Mouse (Mus musculus) liver, embryonic 12.5 days (tissue): ENCODE data around the gene Vps26c. TPM values are rescaled to one million over a fixed set of nuclear protein-coding genes. Genes with fewer than 3 reads are reported as not detected.
A peak's percentile ranks its signal among the peaks of the same experiment; 100 is the strongest.

Experiments
- ATAC-seq: fragments of 200-750 bp; cut with Nextera tagmentation; 2 replicates; pipeline ENCODE4 v1.8.0; 2017; ENCODE audit warnings: moderate number of reproducible peaks, mild to moderate bottlenecking, moderate library complexity
- H3K27ac ChIP-seq: fragments of 300-500 bp; sonication (generic); 2 replicates; pipeline ENCODE4 v1.5.1; 2016; ENCODE audit warnings: mild to moderate bottlenecking
- H3K27me3 ChIP-seq: fragments of 300-500 bp; sonication (generic); replicated peaks from 2 replicates; pipeline ENCODE4 v1.6.1; 2016; ENCODE audit warnings: mild to moderate bottlenecking, moderate library complexity
- H3K36me3 ChIP-seq: fragments of 300-500 bp; sonication (generic); 2 replicates; pipeline ENCODE4 v1.6.1; 2016; ENCODE audit warnings: mild to moderate bottlenecking, moderate library complexity
- H3K4me1 ChIP-seq: fragments of 300-500 bp; sonication (generic); 2 replicates; pipeline ENCODE4 v1.6.1; 2016
- H3K4me2 ChIP-seq: fragments of 300-500 bp; sonication (generic); 2 replicates; pipeline ENCODE4 v1.6.1; 2016; ENCODE audit warnings: mild to moderate bottlenecking, moderate library complexity
- H3K4me3 ChIP-seq: fragments of 300-500 bp; sonication (generic); 2 replicates; pipeline ENCODE4 v1.5.1; 2016; ENCODE audit warnings: mild to moderate bottlenecking, moderate library complexity
- H3K9ac ChIP-seq: fragments of 300-500 bp; sonication (generic); 2 replicates; pipeline ENCODE4 v1.6.1; 2016; ENCODE audit warnings: mild to moderate bottlenecking, moderate library complexity
- H3K9me3 ChIP-seq: fragments of 300-500 bp; sonication (generic); replicated peaks from 2 replicates; pipeline ENCODE4 v1.6.1; 2016; ENCODE audit warnings: mild to moderate bottlenecking, moderate library complexity
- WGBS: fragments of 180-500 bp; shearing (Covaris S2); methylation state at CpG from one replicate; pipeline ENCODE4 v1.1.7; 2016; ENCODE audit not compliant: insufficient replicate concordance; 5-methylcytosine and 5-hydroxymethylcytosine counted together
- polyA plus RNA-seq: library from polyadenylated mRNA; unstranded; fragments of >200 nt; fragmentation: Nextera tagmentation; extraction: Ambion mirVana; gene quantifications from 2 replicates; pipeline ENCODE4 v1.2.1, GENCODE M21; 2016

The Vps26c gene
- 25.8 and 27.7 TPM in 2 replicates for polyA plus RNA-seq

DNA sequence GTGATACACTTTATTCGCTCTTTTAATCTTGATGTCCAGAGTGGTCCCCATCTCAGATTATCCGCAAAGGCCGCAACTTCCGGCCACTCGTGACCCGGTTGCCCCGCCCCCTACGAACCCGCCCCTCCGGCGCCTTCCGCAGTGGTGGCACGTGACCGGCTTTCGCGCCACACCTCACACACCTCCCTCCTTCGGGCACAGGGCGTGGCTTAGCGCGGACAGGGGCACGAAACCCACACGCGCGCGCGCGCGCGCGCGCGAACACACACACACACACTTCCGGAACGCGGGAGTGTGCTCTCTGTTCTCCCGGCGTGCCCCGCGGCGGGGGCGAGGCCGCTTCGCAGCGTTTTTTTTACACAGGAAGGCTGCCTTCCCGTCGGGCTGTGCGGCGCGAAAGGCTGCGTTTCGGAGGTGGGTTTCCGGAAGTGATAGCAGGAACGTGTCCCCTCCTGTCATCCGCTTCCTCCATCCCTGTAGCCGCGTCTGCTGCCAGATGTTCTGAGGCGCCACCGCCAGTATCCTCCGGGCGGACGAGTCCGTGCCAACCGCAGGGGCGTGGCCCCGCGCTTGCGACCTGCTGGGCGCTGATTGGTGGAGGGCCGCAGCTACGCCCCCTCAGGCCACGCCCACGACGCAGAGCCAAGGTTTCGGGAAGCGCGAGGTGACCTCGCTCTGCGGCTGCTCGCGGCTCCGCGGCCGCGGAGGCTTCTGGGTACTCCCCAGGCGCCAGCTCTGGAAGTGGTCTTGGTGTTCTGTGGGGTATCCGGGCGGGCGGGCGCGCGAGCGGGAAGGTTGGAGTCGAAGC lies at the start of gene Vps26c:
Vps26c (minus strand) TSS at position 487 of the 808 bp plus-strand sequence.
- Histone ChIP-seq H3K36me3 (no peaks in the 10 kb centered on the region), H3K4me1 (peaks cover 42% of the 10 kb centered on the region), H3K9ac (peak within 1 kb of the TSS; percentile 84), H3K9me3 (no peaks in the 10 kb centered on the region), H3K4me2 (peak within 1 kb of the TSS; percentile 84), H3K27ac (peak within 1 kb of the TSS; percentile 95), H3K4me3 (peak within 1 kb of the TSS; percentile 89), H3K27me3 (no peaks in the 10 kb centered on the region)
- peak; percentile 90 for ATAC-seq
- WGBS: under 1% methylated on average over 93 of the region's 93 CpGs

DNA sequence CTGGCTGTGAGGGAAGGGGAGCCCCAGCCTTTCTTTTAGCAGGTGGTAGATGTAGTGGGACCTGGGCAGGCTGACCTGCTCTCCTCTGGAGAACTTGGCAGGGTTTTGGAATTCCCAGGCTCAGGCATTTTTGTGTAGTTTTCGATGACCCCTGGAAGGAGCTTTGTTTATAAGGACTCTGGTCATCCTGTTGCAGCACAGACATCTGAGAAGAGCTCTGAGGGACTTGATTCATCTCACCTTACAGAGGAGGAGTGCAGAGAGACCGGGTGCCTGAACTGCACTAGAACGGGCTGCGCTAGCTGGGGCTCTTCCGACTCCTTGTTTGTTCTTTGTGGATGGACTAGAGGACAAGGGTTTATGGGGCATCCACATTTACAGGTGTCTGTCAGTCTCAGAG lies 49.1 kb upstream of the Vps26c start:
- peaks cover 86% of the 10 kb centered on the region for H3K4me1 ChIP-seq
- ATAC-seq: no peak
- H3K9me3 ChIP-seq: no peaks in the 10 kb centered on the region
- H3K4me3 ChIP-seq: no peak overlapping the region
- peaks cover 5% of the 10 kb centered on the region; the same call in 1 of the 2 replicates for H3K36me3 ChIP-seq
- no peak overlapping the region for H3K9ac ChIP-seq
- no peak overlapping the region for H3K27ac ChIP-seq
- 0 out of 2 replicates have a peak overlapping the region, but pooled peaks have one; percentile 10 for H3K4me2 ChIP-seq
- WGBS: 82% methylated on average over 5 of the region's 5 CpGs
- H3K27me3 ChIP-seq: no peaks in the 10 kb centered on the region

DNA sequence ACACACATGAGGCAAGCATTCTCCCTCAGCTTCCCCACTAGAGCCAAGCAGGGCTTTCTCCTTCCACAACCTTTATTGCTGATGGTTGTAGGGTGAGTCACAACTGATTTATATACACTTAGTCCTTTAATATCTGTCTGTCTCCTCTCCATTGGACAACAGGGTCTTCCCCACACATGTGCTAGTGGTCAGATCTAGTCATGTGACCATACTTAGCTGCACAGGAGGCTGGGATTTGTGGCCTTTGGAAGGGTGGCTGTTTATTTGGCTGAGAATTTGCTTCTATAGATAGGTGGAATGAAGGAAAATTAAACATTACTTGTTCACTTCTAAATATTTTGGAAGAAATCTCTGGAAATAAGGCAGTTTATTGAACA lies 48.1 kb upstream of the Vps26c start:
- Histone ChIP-seq H3K27me3 (no peaks in the 10 kb centered on the region), H3K4me2 (peak overlapping the region; percentile 14; the same call in 1 of the 2 replicates), H3K9me3 (no peaks in the 10 kb centered on the region), H3K4me1 (peaks cover 78% of the 10 kb centered on the region), H3K4me3 (no peak overlapping the region), H3K36me3 (peaks cover 5% of the 10 kb centered on the region; the same call in 1 of the 2 replicates), H3K9ac (no peak overlapping the region), H3K27ac (no peak overlapping the region)
- ATAC-seq: no peak

DNA sequence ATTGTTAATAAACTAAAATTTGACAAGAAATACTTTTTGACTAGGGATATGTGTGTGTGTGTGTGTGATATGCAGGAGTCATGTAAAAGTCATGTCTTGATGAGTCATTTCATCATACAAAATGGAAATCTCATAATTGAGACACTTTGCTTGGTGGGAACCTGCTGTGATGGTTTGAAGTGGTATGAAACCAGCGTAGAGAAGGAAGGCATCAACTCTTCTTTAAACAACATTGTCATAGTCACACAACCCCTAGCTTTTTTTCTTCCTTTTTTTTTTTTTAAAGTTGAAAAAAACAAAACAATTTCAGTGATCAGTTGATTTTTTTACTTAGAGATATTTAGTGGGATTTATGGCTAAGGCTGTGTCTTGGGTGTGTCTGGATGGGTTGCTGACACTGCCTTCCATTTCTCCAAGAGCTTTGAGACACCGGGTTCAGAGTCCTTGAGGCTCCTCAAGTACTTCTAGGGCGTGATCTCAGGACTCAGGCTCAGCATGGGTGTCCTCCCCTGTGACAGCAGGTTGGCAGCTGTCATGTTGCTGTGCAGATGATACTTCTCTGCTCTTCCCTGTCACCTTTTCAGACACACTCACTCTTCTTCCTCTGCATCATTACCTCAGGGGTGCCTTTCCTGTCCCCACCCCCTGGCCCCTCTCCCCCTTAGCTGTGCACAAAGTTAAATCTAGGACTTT lies 47.5 kb upstream of the Vps26c start:
- H3K36me3 ChIP-seq: peaks cover 5% of the 10 kb centered on the region; the same call in 1 of the 2 replicates
- no peak overlapping the region for H3K4me3 ChIP-seq
- no peak for ATAC-seq
- peak overlapping the region; percentile 14; the same call in 1 of the 2 replicates for H3K4me2 ChIP-seq
- H3K4me1 ChIP-seq: peaks cover 73% of the 10 kb centered on the region
- no peaks in the 10 kb centered on the region for H3K27me3 ChIP-seq
- H3K9me3 ChIP-seq: no peaks in the 10 kb centered on the region
- H3K9ac ChIP-seq: no peak overlapping the region
- H3K27ac ChIP-seq: no peak overlapping the region
- WGBS: 78% methylated on average over 3 of the region's 3 CpGs

DNA sequence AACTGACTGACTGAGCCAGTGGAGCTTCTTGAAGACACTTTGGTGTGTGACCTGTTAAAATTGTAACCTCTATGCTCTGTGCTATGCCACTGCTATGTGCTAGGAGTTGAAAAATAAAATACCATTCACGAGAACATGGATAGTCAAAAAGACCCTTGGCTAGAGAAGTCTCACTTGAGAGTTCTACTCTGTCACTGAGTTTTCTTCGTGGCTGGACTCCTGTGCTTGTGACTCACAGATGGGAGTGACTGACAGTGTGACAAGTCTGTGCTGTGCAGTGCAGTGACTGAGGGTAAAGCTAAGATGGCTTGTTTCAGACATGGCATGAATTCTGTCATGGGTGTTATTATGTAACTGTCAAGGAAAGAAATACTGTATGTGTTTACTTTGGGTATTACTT lies 45.8 kb upstream of the Vps26c start:
- H3K36me3 ChIP-seq: peaks cover 5% of the 10 kb centered on the region; the same call in 1 of the 2 replicates
- peaks cover 66% of the 10 kb centered on the region for H3K4me1 ChIP-seq
- peak overlapping the region; percentile 34; the same call in 1 of the 2 replicates for H3K4me3 ChIP-seq
- H3K4me2 ChIP-seq: peak overlapping the region; percentile 80
- 0 out of 2 replicates have a peak overlapping the region, but pooled peaks have one; percentile 49 for H3K27ac ChIP-seq
- H3K9me3 ChIP-seq: no peaks in the 10 kb centered on the region
- 26% methylated on average over 2 of the region's 2 CpGs for WGBS
- H3K27me3 ChIP-seq: no peaks in the 10 kb centered on the region
- ATAC-seq: no peak
- peak overlapping the region; percentile 22 for H3K9ac ChIP-seq

DNA sequence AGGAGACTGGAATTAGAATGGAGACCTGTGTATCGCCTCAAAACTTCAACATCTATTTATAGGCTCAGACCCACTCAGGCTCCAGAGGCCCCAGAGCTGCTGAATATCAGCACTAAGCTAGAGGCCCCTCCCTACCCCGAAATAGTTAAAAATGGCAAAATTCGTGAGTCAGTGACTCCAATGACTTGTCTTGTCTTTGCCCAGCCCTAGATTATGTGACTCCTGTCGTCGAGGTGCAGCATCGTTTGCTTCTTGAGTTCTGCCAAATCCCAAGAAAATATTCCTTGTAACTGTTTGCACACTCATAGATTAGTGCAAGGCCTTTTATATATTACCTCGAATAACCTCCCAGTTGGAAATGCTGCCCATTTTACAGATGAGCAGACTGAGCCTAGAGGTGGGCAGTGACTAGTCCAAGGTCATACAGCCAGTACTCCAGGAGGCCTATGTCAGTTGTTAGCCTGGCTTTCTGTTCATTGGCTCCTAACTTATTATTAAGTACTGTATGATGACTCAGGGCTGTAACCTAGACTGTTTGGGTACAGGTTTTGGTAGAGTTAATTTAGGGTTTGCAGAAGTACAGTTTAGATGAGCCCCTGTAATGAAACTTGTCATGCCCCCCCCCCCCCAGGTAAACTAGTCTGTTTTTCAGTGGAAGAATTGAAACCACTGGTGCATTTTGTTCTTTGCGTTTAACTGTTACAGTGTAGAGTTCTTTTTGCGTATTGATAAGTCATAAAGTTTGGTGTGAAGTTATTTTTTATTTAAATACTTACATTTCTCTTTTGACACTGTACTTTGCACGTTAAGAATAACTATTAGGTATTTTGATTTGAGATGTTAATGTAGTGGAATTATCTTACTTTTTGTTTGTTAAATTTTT lies 44.7 kb upstream of the Vps26c start:
- H3K4me1 ChIP-seq: peaks cover 57% of the 10 kb centered on the region
- no peaks in the 10 kb centered on the region for H3K9me3 ChIP-seq
- 22% methylated on average over 10 of the region's 10 CpGs for WGBS
- H3K27me3 ChIP-seq: no peaks in the 10 kb centered on the region
- peak; percentile 18 for ATAC-seq
- H3K9ac ChIP-seq: peak overlapping the region; percentile 96
- H3K36me3 ChIP-seq: peaks cover 5% of the 10 kb centered on the region; the same call in 1 of the 2 replicates
- peak overlapping the region; percentile 100 for H3K27ac ChIP-seq
- H3K4me3 ChIP-seq: peak overlapping the region; percentile 96
- peak overlapping the region; percentile 80 for H3K4me2 ChIP-seq

DNA sequence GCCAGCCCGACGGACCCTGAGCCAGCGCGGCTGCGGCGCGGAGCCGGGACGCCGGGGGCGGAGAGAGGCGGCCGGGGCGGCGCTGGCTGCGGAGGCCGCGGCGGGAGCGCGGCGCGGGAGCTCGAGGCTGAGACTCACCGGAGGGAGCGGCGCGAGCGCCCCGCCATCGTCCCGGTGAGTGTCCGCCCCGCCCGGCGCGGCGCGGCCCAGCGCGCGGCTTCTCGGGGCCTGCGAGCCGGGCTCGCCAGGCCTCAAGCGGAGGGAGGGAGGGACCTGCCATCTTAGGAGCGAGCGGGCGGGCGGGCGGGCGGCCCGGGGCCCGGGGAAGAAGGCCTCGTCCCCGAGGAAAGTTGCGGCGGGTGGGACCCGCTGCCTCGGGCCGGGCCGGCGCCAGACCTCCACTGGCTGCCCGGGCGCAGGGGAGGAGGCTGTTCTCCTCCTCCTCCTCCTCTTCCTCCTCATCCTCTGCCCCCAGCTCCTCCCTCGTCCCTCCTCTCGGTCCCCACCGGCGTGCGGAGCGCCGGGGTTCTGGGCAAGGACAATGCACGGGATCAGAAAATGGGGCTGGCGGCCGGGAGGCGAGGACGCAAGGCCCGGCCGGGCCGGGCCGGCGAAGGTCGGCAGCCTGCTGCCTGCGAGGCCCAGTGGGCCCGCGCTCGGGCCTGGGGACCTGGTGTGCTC lies 43.9 kb upstream of the Vps26c start:
- H3K4me3 ChIP-seq: peak overlapping the region; percentile 96
- peak overlapping the region; percentile 80 for H3K4me2 ChIP-seq
- H3K27ac ChIP-seq: peak overlapping the region; percentile 100
- peaks cover 1% of the 10 kb centered on the region; the same call in 1 of the 2 replicates for H3K36me3 ChIP-seq
- H3K4me1 ChIP-seq: peaks cover 49% of the 10 kb centered on the region
- peak; percentile 60 for ATAC-seq
- under 1% methylated on average over 34 of the region's 88 CpGs for WGBS
- peak overlapping the region; percentile 96 for H3K9ac ChIP-seq
- H3K27me3 ChIP-seq: no peaks in the 10 kb centered on the region
- no peaks in the 10 kb centered on the region for H3K9me3 ChIP-seq

DNA sequence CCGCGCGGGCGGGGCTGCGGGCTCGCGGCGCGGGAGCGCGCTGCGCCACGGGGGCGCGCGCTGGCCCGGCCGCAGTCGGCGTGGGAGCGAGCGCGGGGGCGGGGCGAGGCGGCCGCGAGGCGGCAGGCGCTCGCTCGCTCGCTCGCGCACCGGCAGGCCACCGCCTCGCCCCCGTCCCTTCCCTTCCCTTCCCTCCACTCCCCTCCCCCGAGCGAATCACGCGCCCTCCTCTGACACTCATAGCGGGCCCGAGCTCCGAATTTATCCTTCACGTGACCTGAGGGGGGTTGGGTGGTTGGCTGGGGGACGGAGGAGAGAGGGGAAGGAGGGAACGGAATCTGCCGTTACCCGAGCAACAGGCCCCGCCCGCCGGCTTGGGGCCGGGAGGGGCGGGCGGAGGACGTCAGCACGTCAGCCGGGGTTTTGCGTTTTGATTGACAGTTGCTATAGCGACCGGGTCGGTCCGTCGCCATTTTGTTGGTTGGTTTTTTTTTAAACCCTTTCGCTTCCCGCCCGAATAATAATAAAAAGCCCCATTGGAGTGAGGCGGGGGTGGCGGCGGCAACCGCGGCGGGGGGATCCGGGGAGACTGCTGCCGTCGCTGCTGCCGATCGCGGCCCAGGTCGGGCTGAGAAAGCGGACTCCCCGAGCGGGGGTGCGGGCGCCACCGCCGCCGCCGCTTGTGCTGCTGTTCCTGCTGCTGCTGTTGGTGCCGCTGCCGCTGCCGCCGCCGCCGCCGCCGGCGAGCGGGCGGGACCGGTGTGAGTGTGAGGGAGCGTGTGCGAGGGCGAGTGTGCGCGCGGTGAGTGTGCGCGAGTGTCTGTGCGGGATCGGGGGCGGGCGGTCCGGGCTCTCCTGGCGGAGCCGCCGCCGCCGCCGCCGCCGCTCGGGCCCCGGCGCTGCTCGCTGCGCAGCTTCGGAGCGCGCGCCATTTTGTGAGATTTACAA lies 42.9 kb upstream of the Vps26c start, which contains the start of gene Dyrk1a:
Dyrk1a (plus strand) TSS at position 782 of the 948 bp plus-strand sequence.
- Histone ChIP-seq H3K4me3 (peak within 1 kb of the TSS; percentile 96), H3K4me1 (peaks cover 43% of the 10 kb centered on the region), H3K36me3 (no peaks in the 10 kb centered on the region), H3K27ac (peak within 1 kb of the TSS; percentile 100), H3K9me3 (no peaks in the 10 kb centered on the region), H3K4me2 (peak within 1 kb of the TSS; percentile 80), H3K27me3 (no peaks in the 10 kb centered on the region), H3K9ac (peak within 1 kb of the TSS; percentile 96)
- WGBS: under 1% methylated on average over 121 of the region's 133 CpGs
- ATAC-seq: peak; percentile 84

DNA sequence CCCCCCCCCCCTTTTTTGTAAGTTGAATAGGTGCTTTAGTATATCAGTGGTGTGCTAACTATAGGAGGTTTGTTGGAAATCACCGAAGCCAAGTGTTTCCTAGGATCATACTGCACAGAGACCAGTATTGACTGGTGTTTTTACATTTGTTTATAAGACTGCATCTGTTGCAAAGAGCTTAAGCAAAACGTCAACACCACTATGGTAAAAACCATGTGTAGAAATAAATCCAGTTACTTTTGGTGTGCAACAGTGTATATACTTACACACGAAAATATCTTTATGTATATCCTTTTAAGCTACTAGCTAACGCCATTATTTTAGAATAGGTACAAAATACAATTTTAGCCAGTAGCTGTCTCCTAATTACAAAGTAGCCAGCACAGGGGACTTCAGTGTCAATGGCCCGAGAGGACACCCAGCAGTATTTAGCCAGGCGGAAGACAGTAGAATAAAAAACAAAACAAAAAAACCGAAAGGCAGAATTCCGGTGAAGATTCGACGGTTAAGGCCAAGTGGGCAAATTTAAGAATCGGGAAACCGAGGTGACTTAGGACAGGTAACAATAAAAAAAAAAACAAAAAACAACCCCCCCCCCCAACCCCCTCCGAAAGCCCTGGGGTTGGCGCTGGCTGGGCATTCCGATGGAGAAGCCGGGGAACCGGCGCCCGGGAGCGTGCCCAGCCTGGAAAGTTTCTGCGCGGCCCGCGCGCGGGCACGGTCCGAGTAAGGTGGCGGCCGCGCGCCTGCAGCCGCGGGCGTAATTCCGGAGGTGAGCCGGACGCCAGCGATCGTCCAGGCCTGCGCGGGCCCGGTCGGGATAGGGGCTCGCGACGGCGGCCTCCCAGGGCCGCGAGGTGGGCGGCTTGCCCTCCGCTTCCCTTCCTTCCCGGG lies 42.0 kb upstream of the Vps26c start:
- Histone ChIP-seq H3K9me3 (no peaks in the 10 kb centered on the region), H3K9ac (peak overlapping the region; percentile 96), H3K4me1 (peaks cover 34% of the 10 kb centered on the region), H3K36me3 (no peaks in the 10 kb centered on the region), H3K4me3 (peak overlapping the region; percentile 96), H3K27me3 (no peaks in the 10 kb centered on the region), H3K4me2 (peak overlapping the region; percentile 80), H3K27ac (peak overlapping the region; percentile 100)
- WGBS: 7% methylated on average over 53 of the region's 53 CpGs
- ATAC-seq: no peak
